Mouse (Mus musculus): ENCODE results near the gene Gdf3.

- TF ChIP-seq POLR2A (IDR thresholded peaks at IDR 0.05; ENCODE audit: control insufficient read depth, low read depth, low read length) (no peak), CTCF (IDR thresholded peaks at IDR 0.05; ENCODE audit: control insufficient read depth, insufficient read depth, insufficient replicate concordance, low read depth, low read length) (no peak)
Observed at GRCm38 (mm10) chr6:122595637-122596036, 14.2 kb downstream of the Gdf3 start.
